Mouse (Mus musculus): ENCODE results near the gene Fam213a.

Fam213a gene

DNA sequence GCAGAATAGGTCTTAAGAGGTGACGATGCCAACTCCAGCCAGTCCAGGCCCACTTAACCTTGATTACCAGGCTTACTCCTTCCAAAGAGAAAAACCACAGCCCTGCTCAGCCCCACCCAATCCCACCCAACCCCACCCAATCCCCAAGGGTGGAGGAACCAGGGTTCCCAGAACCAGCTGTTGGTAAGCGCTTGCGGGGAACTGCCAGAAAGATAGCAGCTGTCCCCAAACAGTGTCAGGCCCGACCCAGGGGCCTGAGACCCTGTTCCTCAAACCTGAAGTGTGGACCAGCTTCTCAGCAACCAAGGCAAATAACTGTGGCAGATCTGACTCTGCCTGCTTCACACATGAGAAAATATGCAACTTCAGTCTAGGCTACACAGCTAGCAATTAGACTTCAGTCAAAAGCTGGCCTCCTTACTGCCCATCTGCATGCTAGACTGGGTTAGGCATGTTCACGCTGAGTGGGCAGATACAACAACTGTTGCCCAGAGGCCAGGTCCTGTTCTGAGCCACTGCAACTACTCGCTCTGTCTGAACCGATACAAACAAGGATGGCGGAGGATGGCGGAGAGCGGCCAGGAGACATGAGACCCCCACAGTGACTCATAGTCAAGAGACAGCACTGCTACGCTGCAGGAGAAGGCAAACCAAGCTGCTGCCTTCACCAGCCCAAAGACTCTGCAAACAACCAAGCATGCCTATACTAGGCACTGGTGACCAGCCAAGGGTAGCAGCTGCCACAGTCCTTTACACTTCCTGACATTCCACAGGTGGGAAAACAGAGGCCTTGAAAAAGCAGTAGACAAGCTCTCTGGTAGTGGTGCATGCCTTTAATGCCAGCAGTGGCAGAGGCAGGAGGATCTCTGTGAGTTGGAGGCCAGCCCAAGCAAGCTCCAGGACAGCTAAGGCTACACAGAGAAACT is 51.0 kb downstream of the Fam213a start:
- DNase-seq = peak; percentile 43 to 62

DNA sequence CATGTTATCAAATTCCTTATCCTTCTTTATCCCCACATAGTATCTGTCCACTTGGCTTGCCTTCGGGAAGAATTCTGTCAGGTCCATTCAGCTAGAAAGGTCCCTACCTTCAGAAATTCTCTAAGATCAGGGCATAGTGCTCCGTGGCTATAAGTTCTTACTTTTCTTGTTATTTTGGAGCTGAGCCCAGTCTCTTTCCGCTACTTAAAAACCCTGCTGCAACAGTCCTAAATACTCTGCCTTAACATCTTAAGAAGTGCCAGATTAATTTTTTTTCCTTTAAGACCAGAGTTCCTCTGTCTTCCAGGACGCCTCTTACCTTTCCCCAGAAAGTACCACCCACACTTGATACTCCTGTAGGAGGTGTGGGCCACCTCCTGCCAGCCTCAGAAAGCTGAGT is 53.4 kb downstream of the Fam213a start:
- DNase-seq = no peak

DNA sequence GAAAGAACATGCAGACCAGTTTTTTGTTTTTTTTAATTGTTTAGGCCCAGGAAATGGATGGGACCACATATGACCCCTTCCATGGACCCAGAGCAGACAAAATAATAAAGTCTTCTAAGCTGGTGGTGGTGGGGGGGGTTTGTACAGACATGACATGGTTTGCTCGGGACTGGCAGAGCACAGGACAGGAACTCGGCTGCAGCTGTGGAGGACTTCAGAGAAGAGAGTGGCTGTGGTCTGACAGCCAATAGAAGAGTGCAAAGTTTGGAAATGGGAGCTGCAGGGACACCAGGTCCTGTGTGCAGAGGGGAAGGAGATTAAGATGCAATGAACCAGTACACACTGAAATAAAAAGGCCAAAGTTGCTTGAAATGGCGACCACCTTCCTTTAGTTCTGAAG is 54.0 kb downstream of the Fam213a start:
- DNase-seq = no peak

DNA sequence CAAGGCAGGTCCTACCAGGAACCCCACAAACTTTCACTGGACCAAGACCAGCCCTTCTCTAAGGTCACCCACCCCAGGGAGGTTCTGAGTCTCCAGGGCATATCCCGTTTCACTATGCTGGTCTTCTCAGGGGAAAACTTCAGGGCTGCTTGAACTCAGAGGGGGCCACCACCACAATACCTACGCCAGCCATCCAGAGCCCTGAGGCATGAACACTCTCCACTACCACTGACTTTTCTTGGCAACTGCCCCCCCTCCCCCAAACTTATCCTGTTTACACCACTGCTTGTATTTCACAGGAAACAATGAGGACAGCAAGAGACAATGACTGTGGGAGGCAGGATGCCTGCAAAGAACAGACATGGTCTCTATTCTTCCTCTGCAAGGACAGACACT is 54.6 kb downstream of the Fam213a start:
- DNase-seq = peak; percentile 34 to 59

DNA sequence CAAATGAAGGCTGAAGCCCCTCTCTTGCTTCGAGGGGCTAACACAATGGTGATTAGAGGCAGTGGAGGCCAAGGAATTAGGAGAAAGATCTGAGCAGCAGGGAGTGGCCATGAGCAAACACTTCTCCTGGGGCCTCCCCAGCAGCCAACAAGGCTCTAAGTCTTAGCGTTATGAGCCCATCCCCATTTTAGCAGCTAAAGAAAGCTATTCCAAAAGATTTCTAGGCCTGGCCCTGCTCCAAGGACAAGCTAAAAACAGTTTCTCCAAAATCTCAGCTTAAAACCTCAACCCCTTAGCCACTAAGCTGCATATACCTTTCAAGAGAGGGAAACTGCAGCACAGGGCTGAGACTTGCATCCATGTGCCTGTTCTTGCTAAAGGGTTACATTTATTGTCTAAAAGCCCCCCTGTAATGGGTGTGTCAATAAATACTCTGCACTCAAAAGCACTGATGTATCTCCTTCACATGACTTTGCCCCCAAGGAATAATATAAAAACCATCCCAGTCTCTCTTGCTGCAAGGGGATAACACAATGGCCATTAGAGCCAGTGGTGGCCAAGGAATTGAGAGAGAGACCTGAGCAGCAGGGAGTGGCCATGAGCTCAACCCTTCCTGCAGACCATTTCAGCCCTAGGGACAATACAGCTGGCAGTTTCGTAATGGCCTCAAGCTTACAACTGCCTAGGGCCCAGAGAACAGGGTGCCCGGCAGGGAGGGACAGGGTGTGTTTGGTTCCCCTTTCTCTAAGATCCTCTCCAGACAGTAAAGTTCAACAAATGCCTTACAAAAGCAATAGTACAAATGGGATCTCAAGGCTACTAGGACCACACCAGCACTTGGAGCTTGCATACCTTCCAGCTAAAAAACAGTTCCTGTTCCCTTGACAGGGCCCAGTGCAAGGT is 55.3 kb downstream of the Fam213a start:
- peak; percentile 42 to 44 for DNase-seq

DNA sequence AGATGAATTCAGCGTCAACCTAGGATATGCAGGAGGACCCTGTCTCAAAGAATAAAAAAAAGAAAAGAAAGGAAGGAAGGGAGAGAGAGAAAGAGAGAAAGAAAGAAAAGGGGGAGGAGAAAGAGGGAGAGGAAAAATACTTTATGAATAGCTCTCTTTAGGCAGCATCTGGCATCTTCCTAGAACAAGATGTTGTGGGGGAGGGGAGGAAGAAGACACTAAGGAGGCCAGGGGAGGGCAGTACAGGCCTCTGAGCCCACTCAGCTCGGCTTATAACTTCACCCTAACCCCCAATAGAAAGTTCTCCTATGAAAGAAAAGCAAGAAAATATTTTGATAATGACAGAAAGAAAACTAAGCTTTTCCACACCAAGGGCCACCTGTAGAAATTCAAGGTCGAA is 56.0 kb downstream of the Fam213a start:
- no peak for DNase-seq

DNA sequence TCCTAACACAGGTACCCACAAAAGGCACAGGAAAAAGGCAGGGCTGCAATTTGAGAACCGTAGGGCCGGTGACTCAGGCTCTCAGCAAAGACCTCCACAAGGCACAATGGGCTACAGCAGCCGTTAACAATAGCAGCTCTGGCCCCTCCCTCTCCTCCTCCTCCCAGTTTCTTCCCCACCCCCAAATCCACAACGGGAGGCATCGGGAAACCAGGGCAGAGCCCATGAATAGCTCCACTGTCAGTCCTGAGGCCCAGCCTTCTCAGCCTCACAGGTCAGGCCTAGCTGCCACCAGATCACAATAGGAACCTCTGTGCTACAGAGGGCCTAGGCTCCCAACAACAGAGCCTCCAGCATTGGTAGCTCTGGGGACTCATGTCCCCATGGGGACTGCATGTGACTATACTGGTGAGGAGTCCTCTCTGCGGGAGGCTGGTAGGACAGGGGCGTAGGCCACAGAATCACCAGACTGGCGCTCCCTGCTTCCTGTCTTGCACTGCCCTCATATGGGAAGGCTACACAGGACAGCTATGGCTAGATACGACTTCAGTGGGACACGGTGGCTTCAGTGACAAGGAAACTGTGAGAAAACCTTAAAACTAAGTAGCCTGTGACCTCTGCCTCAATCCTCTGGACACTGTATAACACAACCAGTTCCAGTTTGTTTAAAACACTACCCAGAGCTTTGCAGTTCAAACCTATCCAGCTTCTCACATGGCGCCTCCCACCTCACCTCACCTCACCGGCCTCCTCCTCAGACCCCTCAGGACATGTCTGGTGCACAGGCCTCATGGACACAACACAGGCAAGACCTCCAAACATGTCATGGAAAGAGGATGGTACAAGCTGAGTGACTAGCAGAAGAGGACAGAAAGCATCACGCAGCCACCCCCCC is 57.1 kb downstream of the Fam213a start:
- peak; percentile 44 to 63 for DNase-seq

DNA sequence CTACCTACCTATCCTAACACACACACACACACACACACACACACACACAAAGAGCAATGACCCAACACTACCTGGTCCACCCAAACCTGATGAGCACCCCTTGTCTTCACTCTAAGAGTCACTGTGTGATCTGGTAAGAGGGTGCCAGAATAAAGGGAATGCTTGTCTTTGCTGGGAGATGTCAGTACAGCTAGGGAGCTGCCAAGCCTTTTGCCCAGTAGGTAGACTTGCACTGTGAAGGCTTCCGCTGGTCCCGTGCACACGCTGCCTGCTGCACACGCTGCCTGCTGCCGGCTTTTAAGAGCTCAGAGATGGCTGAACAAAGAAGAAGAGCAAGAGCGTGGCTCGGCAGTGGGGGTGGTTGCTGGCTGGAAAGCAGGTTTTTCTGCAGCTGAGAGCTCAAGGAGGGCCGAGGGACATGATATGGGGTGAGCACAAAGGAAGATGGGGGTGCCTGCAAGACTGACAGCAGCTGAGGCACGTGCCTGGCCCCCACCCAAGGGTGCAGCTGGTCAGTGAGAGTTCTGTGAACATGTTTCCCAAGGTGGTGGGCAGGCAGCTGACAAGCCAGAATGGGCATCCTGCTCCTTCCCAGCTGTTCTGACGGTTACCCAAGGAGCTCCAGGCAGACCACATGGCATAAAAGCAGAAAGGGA is 57.9 kb downstream of the Fam213a start:
- peak; percentile 37 to 46 for DNase-seq

DNA sequence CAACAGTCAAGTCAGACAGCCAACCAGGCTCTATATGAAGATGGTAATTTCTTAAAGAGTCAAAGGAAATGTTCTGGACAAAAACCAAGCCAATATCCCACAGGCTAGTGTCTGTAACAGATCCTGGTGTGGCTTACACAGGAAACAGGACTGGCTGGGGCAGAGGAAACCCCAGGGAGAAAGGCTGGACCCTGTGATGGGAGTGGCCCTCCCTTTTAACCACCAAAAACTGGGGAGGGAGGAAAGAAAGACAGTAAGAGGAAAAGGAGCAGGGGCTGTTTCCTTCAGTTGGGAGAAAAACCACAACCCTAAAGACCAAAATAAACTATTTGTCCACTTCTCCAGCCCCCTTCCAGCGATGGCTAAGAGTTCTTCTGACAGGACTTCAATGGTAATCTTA is 58.4 kb downstream of the Fam213a start:
- DNase-seq = no peak

DNA sequence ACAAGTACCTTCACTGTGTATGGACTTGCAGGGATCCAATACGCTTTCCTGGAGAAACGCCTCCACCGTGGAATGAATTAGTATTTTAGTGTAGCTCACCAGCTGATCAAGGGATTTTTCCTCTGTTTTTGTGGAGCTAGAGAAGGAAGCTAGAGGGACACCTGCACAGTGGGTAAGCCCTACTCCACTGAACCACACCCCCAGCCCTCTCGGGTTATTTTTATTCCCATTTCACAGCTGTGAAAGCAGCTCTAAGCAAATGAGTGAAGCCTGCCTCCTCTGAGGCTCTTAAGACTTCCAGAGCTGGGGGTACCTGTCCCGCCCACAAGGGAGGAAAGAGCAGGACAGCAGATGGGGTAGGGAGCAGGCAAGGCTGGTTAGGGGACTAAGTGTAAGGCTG is 60.2 kb downstream of the Fam213a start:
- no peak for DNase-seq

DNA sequence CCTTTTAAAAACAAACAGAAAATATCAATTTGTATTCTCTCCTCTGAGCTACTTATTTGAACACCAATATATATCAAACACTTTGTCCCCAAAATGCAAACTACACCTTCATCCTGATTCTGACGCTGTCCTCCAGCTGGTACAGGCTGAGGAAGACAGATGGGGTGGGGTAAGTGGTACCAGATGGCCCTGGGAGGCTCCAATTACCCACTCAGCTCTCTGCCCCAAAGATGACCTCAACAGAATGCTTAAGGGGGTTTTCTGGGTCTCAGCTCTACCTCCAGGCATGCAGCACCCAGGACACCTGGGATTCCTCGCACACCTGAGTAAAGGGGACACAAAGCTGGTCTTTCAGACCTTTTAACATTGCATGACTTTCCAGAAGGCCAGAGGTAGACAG is 60.9 kb downstream of the Fam213a start:
- DNase-seq = no peak

DNA sequence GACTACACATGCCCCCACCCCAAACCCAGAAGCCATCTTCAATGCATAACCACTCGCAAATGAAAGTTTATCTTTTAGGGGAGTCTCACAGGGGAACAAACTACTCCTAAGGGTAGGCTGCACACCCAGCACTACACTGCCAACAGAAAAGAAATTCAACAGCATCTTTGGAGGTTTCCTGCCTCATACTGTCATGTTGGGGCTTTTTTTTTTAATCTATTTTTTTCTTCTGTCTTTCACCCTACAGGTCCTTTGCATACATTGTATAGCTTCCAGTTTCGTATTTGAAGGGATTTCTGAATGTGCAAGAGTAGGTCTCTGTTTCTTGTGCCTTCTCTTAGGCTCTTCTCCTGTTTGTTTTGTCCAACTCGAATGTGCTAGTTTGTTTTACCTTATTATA is 61.3 kb downstream of the Fam213a start:
- DNase-seq = no peak

DNA sequence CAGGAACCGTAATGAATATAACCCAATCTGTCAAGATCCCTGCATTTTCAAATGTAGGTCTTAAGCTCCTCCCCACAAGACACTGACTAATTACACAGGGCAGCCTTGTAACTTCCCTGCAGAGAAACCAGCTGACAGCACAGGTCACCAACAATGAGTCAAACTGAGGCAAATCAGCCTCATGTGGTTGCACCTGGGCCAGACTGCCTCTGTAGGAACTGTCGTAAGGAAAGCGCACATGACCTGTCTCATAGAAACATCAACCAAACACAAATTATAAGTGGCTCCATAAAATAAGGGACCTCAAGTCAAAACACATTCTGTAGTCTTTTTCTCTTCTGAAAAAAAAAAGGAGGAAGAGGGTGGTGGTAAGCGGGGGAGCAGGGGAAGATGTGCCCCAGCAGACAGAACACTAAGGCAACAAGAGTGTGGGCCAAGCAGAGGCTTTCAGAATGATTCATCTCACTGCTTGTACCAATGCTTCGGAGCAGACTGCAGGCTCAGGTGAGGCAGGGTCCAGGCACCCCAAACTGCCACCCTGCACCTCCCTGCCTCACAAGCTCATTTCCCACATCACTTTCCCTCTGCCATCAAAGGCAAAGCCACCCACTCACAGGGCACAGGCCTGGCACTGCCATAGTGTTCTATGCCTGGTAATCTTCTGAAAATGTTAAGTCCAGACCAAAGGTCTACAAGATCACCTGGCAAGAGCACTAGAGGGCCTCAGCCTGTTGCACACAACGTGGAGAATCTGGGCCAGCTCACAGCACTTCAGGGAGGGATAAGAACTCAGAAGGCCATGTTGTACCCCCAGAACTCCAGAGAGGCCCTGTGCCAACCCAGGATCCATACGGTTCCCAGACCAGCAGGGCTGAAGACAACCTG is 63.6 kb downstream of the Fam213a start:
- no peak for DNase-seq

DNA sequence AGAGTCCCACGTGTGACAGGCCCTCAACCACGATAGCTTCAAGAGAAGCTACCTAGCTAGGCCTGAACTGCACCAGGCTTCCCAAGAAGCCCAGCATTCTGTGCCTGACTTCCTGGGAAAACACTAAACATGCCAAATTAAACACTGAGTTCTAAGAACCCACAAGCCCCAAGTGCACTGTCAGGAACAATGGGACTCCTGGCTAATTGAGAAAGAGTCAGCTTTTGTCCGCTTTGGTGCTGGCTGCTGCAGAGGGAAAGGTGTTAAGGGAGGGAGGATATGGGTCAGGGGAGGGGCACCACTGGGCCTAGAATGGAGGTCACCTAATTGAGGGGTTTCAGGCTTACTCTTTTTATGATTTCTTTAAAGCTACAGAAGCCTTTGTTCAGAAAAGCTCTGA is 64.5 kb downstream of the Fam213a start:
- DNase-seq = peak in 1 of 2 experiments; percentile 7

DNA sequence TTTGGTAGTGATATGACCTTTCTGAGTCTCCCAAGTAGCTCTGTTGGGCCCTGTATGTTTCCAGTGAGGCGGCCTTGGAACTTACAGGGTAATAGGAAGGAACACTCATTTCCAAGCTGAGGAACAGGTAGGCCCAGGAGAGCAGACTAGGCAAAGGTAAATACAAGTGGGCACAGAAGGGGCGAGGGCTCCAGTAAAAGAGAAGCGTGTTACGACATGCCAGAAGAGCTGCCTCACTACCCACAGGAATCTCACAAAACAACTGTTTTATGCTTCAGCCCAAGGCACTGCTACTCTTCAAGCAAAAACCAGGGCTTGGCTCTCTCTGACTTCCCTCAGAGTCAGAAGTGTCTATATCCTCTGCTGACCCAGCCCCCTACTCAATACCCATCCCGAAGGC is 65.1 kb downstream of the Fam213a start:
- peak in 1 of 2 experiments; percentile 6 for DNase-seq

DNA sequence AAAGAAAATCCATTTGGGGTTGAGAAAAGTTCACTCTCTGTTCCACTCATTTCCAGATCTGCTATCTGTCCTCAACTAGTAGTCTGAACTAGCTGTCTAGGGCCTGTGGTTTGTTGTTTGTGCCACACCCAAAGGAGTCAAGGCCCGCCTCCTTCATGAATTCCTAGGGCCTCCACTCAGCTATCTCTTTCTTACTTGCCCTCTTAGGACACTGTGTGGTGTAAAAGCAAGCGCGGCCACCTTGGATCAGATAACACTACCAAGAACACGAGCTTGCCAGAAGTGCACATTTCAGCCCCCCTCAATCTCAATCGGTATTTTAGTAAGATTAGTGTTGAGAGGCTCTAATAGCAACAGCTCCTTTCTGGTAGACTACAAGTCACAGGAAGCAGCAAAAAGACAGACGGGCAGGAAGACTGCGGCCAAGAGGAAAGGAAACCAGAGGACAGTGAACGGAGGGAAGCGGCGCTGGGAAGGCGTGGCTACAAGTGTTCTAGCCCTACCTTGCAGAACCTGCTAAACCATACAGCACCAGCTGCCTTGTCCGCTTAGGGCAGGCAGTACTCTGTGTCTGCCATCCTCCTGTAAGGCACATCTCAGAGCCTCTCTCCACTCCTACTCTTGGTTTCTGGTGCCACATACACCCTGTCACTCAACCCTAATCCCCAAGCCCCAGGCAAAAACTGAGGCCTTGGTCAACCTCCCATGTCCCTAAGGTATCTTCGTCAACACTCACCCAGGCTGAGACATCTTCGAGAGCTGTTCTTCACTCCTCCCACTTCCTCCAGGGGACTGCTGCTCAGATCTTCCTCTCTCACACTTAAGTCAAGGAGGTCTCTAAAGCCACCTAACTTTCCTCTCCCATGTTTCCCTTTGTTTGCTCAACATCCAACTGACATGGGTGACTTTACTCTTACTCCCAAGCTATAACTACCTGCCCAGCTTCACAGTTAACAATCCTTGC is 65.9 kb downstream of the Fam213a start:
- DNase-seq = peak; percentile 37 to 52

DNA sequence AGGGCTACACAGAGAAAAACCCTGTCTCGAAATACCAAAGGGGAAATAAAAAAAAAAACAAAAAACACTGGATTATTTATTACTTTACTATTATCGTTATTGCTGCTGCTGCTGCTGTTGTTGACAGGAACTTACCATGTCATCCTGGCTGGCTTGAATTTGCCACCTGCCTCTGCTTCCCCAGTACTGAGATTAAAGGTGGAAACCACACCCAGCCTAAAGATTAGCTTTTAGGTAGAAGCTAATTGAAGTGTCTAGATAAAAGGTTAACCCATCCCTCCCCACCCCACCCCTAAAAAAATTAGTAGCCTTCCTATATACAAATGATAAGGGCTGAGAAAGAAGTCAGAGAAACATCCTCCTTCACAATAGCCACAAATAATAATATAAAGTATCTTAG is 69.8 kb downstream of the Fam213a start:
- DNase-seq = no peak
